Mouse (Mus musculus) adrenal gland (tissue): ENCODE data around the gene Kcnn4.

Source experiments
- intact Hi-C: fragments of 180-260 bp; cut with DNase I; formaldehyde crosslinking; loops from one replicate; pipeline ENCODE4 v1.15.1; 2025

Kcnn4 gene

DNA sequence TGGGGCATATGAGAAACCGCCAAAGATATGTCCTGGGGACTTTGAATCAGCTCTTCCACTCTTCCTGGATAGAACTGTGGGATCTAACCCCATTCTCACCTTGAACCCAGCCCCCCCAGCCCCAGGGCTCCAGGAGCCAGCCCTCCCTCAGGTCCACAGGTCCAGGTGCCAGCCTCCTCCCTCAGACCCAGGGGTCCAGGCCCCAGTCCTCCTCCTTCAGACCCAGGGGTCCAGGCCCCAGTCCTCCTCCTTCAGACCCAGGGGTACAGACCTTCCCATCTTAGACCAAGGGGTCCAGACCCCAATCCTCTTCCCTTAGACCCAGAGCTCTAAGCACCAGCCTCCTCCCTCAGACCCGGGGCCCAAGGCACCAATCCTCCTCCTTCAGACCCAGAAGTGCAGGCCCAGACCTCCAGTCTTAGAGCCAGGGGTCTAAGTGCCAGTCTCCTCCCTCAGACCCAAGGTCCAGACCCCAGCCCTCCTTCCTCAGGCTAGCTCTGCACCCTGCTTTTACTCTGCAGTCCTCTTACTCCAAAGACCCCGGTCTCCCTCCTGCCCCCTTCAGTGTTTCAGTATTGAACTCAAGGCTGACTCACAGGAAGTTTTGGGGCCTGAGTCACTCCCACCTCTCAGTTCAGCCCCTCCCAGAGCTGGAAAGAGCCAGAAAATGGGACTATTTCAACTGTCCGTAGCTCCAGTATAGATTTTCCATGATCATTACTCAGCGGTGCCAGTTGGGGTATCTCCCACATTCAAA, 4.6 kb upstream of the Kcnn4 start:
- intact Hi-C loops = loop anchor here (2.0 kb wide), 2 partner anchors 19 to 41 kb away; no protein-coding TSS in a partner anchor

DNA sequence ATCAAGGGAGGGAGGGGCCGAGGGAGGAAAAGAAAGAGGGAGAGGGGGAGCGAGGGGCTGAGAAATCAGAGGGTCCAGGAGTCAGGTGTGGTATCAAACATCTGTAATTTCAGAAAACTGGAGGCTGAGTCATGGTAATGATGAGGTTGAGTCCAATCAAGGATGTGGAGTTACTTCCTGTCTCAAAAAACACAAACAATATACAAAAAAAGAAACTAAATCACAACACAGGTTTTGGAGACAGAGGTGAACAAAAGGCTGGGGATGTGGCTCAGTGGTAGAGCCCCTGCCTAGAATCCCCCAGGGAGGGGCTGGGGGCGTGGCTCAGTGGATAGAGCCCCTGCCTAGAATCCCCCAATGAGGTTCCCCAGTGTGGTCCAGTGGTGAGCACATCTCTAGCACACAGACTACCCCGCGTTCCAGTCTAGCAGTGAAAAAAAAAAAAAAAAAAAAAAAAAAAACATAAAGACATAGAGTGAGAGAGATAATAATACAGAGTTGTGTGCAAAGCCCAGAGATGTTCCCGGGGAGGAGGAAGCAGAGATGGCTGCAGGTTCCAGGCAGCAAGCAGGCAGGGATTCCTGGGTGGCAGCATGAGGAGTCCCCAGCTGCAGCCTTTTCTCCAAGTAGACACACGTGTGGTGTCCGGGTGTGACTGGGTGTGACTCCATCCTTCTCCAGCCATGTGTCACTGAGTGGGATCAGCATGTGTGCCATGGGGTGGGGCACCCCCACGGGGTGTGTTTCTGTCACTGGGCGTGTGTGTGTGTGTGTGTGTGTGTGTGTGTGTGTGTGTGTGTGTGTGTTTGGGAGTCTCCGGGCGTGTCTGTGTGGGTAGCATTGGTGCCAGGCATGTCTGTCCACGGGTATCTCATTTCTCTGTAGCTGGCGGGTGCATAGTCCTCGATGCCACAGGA, 3.1 kb upstream of the Kcnn4 start:
- intact Hi-C loops = no loop called here

GRCm38 (mm10) chr7:24368226-24368625, 1.8 kb upstream of the Kcnn4 start:
- intact Hi-C loops = no loop called here

GRCm38 (mm10) chr7:24368946-24369345, 1.1 kb upstream of the Kcnn4 start:
- intact Hi-C loops = no loop called here

GRCm38 (mm10) chr7:24371012-24371808, 1.1 kb downstream of the Kcnn4 start:
- intact Hi-C loops = no loop called here

- intact Hi-C loops = no loop called here
These were observed 1.7 kb downstream of the Kcnn4 start for GRCm38 (mm10) chr7:24371809-24372145.

DNA sequence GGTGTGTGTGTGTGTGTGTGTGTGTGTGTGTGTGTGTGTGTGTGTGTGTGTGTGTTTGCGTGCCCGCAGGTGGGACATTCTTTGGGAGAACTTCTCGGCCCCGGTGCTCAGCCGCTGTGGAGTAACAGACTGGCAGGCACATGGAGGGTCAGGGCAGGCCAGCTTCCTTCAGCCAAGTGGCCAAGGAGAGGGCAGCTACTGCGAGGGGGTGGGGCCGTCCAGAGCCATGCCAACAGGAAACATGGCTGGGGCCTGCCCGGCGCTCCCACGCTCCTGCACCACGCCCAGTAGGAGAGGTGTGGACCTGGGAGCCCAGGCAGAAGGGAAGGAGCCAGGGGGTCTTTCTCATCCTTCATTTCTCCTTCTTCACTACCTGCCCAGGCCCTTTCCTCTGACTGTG, 2.2 kb downstream of the Kcnn4 start:
- intact Hi-C loops = no loop called here

DNA sequence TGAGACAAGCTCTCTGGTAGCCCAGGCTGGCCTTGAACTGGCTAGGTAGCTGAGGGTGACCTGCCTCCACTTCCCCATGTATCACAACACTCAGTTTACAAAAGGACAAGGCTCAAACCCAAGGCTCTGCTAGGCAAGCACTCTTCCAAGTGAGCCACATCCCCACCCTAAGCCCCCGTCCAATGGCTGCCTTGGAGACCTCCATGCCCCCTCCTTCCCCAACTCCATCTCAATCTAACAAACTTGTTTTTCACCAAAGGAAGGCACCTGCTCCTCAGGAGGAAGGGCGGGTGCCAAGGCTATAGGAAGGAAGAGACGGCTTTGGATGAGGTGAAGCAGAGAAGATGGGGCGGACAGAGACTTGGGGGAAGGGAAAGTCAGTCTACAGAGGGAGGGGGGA, 2.7 kb downstream of the Kcnn4 start:
- intact Hi-C loops = no loop called here

GRCm38 (mm10) chr7:24373538-24374379, 3.7 kb downstream of the Kcnn4 start:
- intact Hi-C loops = no loop called here

GRCm38 (mm10) chr7:24376456-24376855, 6.4 kb downstream of the Kcnn4 start:
- intact Hi-C loops = no loop called here

- intact Hi-C loops = no loop called here
These were observed 7.2 kb downstream of the Kcnn4 start for GRCm38 (mm10) chr7:24377091-24377865.

GRCm38 (mm10) chr7:24378049-24378701, 8.1 kb downstream of the Kcnn4 start:
- intact Hi-C loops = no loop called here

- intact Hi-C loops = no loop called here
These were observed 9.9 kb downstream of the Kcnn4 start for GRCm38 (mm10) chr7:24379934-24380333.

DNA sequence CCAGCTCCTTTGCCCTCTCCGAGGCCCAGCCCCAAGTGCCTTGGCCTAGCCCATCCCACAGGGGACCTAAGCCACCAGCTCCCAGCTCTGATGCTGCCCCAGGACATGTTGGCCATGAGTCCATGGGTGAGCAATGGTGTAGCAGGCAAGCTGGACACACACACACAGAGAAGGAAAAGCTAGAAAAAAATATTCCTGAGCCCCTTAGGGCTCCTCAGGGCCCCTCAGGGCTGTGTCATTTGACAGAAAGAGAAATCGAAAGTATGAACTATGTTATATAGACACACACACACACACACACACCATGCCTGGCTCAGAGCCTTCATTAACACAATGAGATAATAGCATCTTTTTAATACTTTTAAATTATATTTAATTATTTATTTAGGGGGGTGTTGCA, 10.3 kb downstream of the Kcnn4 start:
- intact Hi-C loops = no loop called here

DNA sequence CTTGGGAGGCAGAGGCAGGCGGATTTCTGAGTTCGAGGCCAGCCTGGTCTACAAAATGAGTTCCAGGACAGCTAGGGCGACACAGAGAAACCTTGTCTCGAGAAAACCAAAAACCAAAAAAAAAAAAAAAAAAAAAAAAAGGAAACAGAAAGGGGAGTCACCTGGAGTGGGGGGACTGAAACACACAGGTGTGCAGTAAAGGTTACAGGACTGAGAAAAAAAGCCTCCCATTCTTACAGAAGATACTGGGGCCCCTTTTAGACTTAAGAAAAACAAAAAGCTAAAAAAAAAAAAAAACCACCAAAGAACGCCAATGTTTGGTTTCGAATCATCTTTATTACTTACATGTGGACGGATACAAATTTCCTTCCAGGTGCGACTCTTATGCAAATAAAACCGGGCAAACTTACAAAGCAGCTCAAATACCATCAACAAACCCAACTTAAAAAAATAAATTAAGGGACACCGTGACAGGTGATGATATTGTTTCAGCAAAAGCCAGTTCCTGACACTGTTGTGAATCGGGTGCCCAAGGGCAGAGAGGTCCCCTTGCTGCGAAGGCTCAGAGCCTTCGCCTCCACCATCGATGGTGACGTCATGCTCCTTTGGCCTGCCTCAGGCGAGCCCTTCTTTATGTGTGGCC, 12.8 kb downstream of the Kcnn4 start:
- intact Hi-C loops = no loop called here

- intact Hi-C loops = loop anchor here (2.0 kb wide), 2 partner anchors 19 to 47 kb away; no protein-coding TSS in a partner anchor
These were observed 14.0 kb downstream of the Kcnn4 start for GRCm38 (mm10) chr7:24384070-24384469.

DNA sequence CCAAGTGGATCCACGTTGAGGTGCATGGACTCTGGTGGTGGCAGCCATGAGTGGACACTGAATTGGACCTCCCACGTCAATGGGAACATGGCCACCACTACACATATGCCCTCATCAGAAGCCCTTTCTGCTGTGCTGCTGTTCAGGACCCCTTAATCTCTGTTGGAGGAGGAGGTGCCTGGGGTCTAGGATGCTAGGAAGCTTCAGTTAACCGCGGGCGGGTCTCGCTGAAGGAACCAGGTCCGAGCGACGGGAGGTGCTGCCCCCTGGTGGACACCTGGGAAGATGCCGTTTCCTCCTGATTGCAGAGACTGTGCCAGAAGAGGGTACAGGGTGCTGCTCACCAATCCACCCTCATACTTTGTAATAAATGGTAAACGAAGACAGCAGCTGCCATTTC, 14.8 kb downstream of the Kcnn4 start:
- intact Hi-C loops = loop anchor here (2.0 kb wide), 2 partner anchors 20 to 48 kb away; no protein-coding TSS in a partner anchor

GRCm38 (mm10) chr7:24387059-24387556, 17.0 kb downstream of the Kcnn4 start:
- intact Hi-C loops = no loop called here
